Mouse (Mus musculus): Measurements from ENCODE around the gene Crybg1. TPM values are rescaled to one million over a fixed set of nuclear protein-coding genes. Genes with fewer than 3 reads are reported as not detected.

Gene Crybg1
- polyA plus RNA-seq, 1 experiment: 1.3 TPM

GRCm38 (mm10) chr10:44118616-44119015 is 30.0 kb downstream of the Crybg1 start:
- Histone ChIP-seq H3K4me3 (ENCODE audit: insufficient read depth, low read depth, low read length) (no peak overlapping the region), H3K4me1 (ENCODE audit: control insufficient read depth, insufficient read depth, insufficient read length, low read length) (no peaks in the 10 kb centered on the region), H3K27ac (replicated peaks; ENCODE audit: low read depth, low read length) (no peak overlapping the region)

DNA sequence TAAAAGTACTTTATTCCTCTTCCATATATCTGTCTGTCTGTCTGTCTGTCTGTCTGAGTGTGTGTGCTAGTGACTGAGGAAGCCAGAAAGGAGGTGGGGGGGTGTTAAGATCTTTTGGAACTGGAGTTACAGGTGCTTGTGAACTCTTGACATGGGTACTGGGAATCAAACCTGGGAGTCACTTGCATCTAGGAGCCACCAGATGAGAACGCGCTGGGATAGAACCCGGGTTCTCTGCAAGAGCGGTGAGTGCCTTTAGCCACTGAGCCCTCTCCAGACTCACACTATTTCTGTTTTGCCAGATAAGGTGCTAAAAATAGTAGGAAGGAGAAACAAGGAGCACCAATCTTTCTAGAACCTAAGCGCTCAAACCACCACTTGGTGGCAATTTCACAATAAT is 31.9 kb downstream of the Crybg1 start:
- Histone ChIP-seq H3K4me3 (ENCODE audit: insufficient read depth, low read depth, low read length) (no peak overlapping the region), H3K4me1 (ENCODE audit: control insufficient read depth, insufficient read depth, insufficient read length, low read length) (no peaks in the 10 kb centered on the region), H3K27ac (replicated peaks; ENCODE audit: low read depth, low read length) (no peak overlapping the region)

DNA sequence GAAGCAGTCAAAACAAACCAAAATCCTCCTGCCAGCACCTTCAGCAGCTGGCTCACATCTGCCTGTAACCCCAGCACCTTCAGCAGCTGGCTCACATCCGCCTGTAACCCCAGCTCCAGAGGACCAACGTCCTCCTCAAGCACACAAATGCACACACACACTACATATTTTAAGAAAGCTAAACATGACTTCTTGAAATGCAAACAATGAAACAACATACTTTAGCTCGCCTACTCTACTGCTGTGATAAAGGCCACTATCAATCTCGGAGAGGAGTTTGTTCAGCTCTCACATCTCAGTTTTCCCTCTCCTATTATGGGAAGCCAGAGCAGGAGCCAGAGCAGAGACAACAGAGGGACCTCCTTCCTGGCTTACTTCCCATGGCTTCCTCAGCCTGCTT is 34.0 kb downstream of the Crybg1 start:
- no peak overlapping the region for H3K27ac ChIP-seq (replicated peaks; ENCODE audit: low read depth, low read length)

DNA sequence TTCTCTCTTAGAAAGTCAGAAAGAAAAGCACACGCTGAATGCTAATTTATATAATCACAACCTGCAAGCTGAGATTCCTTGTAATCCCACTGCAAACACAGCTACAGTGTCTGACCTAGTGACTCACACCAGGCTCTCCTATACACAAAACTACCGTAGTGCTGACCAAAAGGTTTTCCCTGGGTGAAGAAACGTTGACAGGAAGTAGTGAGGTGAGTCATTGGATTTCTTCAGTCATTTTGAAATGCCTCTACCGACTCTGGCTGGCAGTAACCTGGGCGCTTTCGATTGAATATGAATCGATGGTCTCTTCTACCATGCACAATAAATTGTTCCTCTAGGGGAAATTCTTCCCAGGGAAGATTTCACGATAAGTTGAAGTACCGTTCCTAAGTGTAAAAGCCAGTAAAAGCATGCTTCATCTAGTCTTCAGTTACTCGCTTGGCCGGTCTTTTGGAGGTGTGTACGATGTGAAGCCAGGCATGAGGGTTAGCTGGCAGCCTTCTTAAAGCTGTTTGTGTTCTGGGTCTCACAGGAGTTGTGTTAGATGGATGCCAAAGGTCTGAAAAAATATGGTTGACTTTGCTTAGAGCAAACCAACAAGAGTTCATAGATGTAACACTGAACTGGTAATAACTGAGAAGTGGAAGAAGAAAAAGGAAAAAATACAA is 36.5 kb downstream of the Crybg1 start:
- H3K4me3 ChIP-seq (ENCODE audit: insufficient read depth, low read depth, low read length): no peak overlapping the region
- H3K27ac ChIP-seq (replicated peaks; ENCODE audit: low read depth, low read length): no peak overlapping the region
- no peaks in the 10 kb centered on the region for H3K4me1 ChIP-seq (ENCODE audit: control insufficient read depth, insufficient read depth, insufficient read length, low read length)

More for the DNA sequence above, 34.0 kb downstream of the Crybg1 start:
- H3K4me3 ChIP-seq (ENCODE audit: insufficient read depth, low read depth, low read length): no peak overlapping the region
- H3K4me1 ChIP-seq (ENCODE audit: control insufficient read depth, insufficient read depth, insufficient read length, low read length): no peaks in the 10 kb centered on the region

DNA sequence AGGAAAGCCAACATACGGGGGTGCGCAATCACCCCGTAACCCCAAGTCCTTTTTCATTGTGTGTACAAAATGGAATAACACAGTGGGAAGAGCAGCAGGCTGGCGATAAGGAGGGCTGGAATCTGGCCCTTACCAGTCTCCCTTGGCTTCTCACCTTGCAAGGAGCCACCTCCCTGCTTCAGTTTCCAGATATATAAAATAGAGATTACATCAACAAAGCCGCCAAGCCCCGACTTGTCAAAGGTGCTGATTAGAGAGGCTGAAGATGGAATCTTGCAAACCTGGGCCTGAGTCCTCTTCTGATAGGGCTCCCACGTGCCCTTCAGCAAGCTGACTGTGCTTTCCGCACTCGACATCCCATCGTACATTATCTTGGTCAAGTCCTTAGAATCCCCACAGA is 37.5 kb downstream of the Crybg1 start:
- no peak overlapping the region for H3K4me3 ChIP-seq (ENCODE audit: insufficient read depth, low read depth, low read length)
- H3K27ac ChIP-seq (replicated peaks; ENCODE audit: low read depth, low read length): no peak overlapping the region
- H3K4me1 ChIP-seq (ENCODE audit: control insufficient read depth, insufficient read depth, insufficient read length, low read length): no peaks in the 10 kb centered on the region

GRCm38 (mm10) chr10:44110460-44110859 is 38.2 kb downstream of the Crybg1 start:
- no peak overlapping the region for H3K4me3 ChIP-seq (ENCODE audit: insufficient read depth, low read depth, low read length)
- H3K27ac ChIP-seq (replicated peaks; ENCODE audit: low read depth, low read length): no peak overlapping the region
- no peaks in the 10 kb centered on the region for H3K4me1 ChIP-seq (ENCODE audit: control insufficient read depth, insufficient read depth, insufficient read length, low read length)

GRCm38 (mm10) chr10:44094794-44095193 is 53.9 kb downstream of the Crybg1 start:
- H3K4me3 ChIP-seq (ENCODE audit: insufficient read depth, low read depth, low read length): no peak overlapping the region
- H3K27ac ChIP-seq (replicated peaks; ENCODE audit: low read depth, low read length): no peak overlapping the region
- H3K4me1 ChIP-seq (ENCODE audit: control insufficient read depth, insufficient read depth, insufficient read length, low read length): no peaks in the 10 kb centered on the region

GRCm38 (mm10) chr10:44091757-44092156 is 56.9 kb downstream of the Crybg1 start:
- Histone ChIP-seq H3K27ac (replicated peaks; ENCODE audit: low read depth, low read length) (no peak overlapping the region), H3K4me1 (ENCODE audit: control insufficient read depth, insufficient read depth, insufficient read length, low read length) (no peaks in the 10 kb centered on the region), H3K4me3 (ENCODE audit: insufficient read depth, low read depth, low read length) (no peak overlapping the region)

GRCm38 (mm10) chr10:44080351-44080750 is 68.3 kb downstream of the Crybg1 start:
- H3K4me1 ChIP-seq (ENCODE audit: control insufficient read depth, insufficient read depth, insufficient read length, low read length): no peaks in the 10 kb centered on the region
- H3K27ac ChIP-seq (replicated peaks; ENCODE audit: low read depth, low read length): no peak overlapping the region
- no peak overlapping the region for H3K4me3 ChIP-seq (ENCODE audit: insufficient read depth, low read depth, low read length)

GRCm38 (mm10) chr10:44078799-44079521 is 69.7 kb downstream of the Crybg1 start:
- Histone ChIP-seq H3K4me3 (ENCODE audit: insufficient read depth, low read depth, low read length) (no peak overlapping the region), H3K27ac (replicated peaks; ENCODE audit: low read depth, low read length) (no peak overlapping the region), H3K4me1 (ENCODE audit: control insufficient read depth, insufficient read depth, insufficient read length, low read length) (no peaks in the 10 kb centered on the region)

DNA sequence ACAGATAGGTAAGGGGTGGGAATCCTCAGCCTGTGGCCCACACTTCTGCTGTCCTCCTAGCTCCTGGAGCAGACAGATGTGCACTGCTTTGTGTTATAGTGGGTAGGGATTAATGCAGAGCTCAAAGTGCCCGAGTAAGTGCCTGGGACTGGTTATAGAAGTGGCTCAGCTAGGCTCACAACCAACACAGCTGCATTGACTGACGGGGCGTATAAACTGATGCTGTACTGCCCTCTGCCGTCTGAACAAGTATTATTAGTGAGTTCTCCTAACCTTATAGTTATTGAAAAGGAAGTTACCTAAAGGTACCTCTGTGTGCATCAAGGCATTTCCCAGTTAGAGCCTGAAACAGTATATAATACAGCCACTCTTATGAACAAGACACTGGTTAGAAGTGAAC is 77.6 kb downstream of the Crybg1 start:
- no peak overlapping the region for H3K27ac ChIP-seq (replicated peaks; ENCODE audit: low read depth, low read length)

GRCm38 (mm10) chr10:44069131-44069530 is 79.5 kb downstream of the Crybg1 start:
- Histone ChIP-seq H3K4me1 (ENCODE audit: control insufficient read depth, insufficient read depth, insufficient read length, low read length) (no peaks in the 10 kb centered on the region), H3K27ac (replicated peaks; ENCODE audit: low read depth, low read length) (no peak overlapping the region)

More for the DNA sequence above, 77.6 kb downstream of the Crybg1 start:
- Histone ChIP-seq H3K4me1 (ENCODE audit: control insufficient read depth, insufficient read depth, insufficient read length, low read length) (no peaks in the 10 kb centered on the region), H3K4me3 (ENCODE audit: insufficient read depth, low read depth, low read length) (no peak overlapping the region)

DNA sequence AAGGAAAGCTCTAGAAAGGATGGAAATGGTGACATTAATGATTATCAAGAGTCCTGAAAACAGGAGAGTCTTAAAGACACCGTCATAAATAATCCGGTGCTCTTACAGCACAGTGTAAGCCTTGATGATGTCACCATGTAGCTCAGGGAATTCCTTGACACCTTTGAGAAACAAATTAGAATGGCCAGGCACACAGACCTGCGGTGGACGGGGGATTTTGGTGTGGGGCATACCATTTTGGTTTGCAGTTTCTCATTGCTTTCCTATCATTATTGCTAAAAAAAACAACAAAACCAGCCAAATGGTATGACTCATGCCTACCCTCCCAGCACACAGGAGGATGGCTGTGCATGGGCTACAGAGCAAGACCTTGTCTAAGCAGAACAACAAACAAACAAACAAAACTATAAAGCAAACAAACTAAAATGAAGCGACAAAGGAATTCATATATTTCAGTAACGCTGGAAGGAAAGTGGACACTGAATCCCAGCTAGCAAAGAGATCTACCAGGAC is 82.7 kb downstream of the Crybg1 start:
- H3K4me3 ChIP-seq (ENCODE audit: insufficient read depth, low read depth, low read length): no peak overlapping the region
- H3K27ac ChIP-seq (replicated peaks; ENCODE audit: low read depth, low read length): no peak overlapping the region
- H3K4me1 ChIP-seq (ENCODE audit: control insufficient read depth, insufficient read depth, insufficient read length, low read length): no peaks in the 10 kb centered on the region

More at GRCm38 (mm10) chr10:44069131-44069530, 79.5 kb downstream of the Crybg1 start:
- no peak overlapping the region for H3K4me3 ChIP-seq (ENCODE audit: insufficient read depth, low read depth, low read length)

- Histone ChIP-seq H3K4me1 (ENCODE audit: control insufficient read depth, insufficient read depth, insufficient read length, low read length) (no peaks in the 10 kb centered on the region), H3K27ac (replicated peaks; ENCODE audit: low read depth, low read length) (no peak overlapping the region), H3K4me3 (ENCODE audit: insufficient read depth, low read depth, low read length) (no peak overlapping the region)
These were observed 85.7 kb downstream of the Crybg1 start for GRCm38 (mm10) chr10:44062981-44063380.

- no peaks in the 10 kb centered on the region for H3K4me1 ChIP-seq (ENCODE audit: control insufficient read depth, insufficient read depth, insufficient read length, low read length)
- no peak overlapping the region for H3K4me3 ChIP-seq (ENCODE audit: insufficient read depth, low read depth, low read length)
- no peak overlapping the region for H3K27ac ChIP-seq (replicated peaks; ENCODE audit: low read depth, low read length)
These were observed 97.7 kb downstream of the Crybg1 start for GRCm38 (mm10) chr10:44050913-44051312.

GRCm38 (mm10) chr10:44044727-44045126 is 103.9 kb downstream of the Crybg1 start:
- Histone ChIP-seq H3K27ac (replicated peaks; ENCODE audit: low read depth, low read length) (no peak overlapping the region), H3K4me3 (ENCODE audit: insufficient read depth, low read depth, low read length) (no peak overlapping the region), H3K4me1 (ENCODE audit: control insufficient read depth, insufficient read depth, insufficient read length, low read length) (no peaks in the 10 kb centered on the region)

Data from brown adipose tissue, adult 24 weeks (tissue).